Mouse (Mus musculus): ENCODE measurements at regions not wholly inside any gene's neighbourhood (a gene's known extent, or its start where the extent isn't known, plus 50 kb on each side); places are given as distances from the start of the nearest gene placed in this dataset.
"Not testable (repeated sequence)": the region's sequence is repeated elsewhere in the genome, so short reads cannot be mapped to it uniquely, and the experiment has no call there.

GRCm38 (mm10) chr13:5408226-5408804 is 453.0 kb upstream of the Klf6 start:
- Histone ChIP-seq H3K9ac (ENCODE audit: insufficient read depth, low read depth, low read length, poor library complexity, severe bottlenecking) (no peak overlapping the region), H3K27ac (ENCODE audit: insufficient read depth, low read depth, low read length, poor library complexity, severe bottlenecking) (no peak overlapping the region), H3K36me3 (ENCODE audit: control insufficient read depth, insufficient read depth, low read length, poor library complexity, severe bottlenecking) (no peaks in the 10 kb centered on the region), H3K4me3 (ENCODE audit: insufficient read depth in 1 of 2, low read depth in 1 of 2, low read length in 2 of 2, poor library complexity in 1 of 2, severe bottlenecking in 1 of 2) (no peak overlapping the region), H3K9me3 (ENCODE audit: control insufficient read depth, insufficient read depth, low read depth, low read length) (no peaks in the 10 kb centered on the region), H3K4me1 (ENCODE audit: control insufficient read depth in 2 of 2, insufficient read depth in 2 of 2, low read length in 2 of 2, poor library complexity in 1 of 2) (no peaks in the 10 kb centered on the region)
- in situ Hi-C loops (cut with MboI; ENCODE audit: low sequenced_read_pairs in 2 of 2, unreplicated experiment in 2 of 2): no loop called here
- DNase-seq (ENCODE audit: low read depth, low spot score): no peak
- TF ChIP-seq MAFK (IDR thresholded peaks at IDR 0.05; ENCODE audit: insufficient read depth, low read depth, low read length) (no peak), HCFC1 (IDR thresholded peaks at IDR 0.05; ENCODE audit: borderline replicate concordance, insufficient read depth, low read length) (no peak), ZNF384 (IDR thresholded peaks at IDR 0.05; ENCODE audit: low read depth, low read length) (no peak), ZC3H11A (IDR thresholded peaks at IDR 0.05; ENCODE audit: borderline replicate concordance, low read depth, low read length) (no peak), CHD2 (IDR thresholded peaks at IDR 0.05; ENCODE audit: low read depth, low read length) (no peak)

- no peaks in the 10 kb centered on the region for H3K9me3 ChIP-seq (ENCODE audit: control insufficient read depth, insufficient read depth, low read depth, low read length)
- H3K27ac ChIP-seq (ENCODE audit: insufficient read depth, low read depth, low read length, poor library complexity, severe bottlenecking): no peak overlapping the region
- H3K36me3 ChIP-seq (ENCODE audit: control insufficient read depth, insufficient read depth, low read length, poor library complexity, severe bottlenecking): no peaks in the 10 kb centered on the region
- H3K4me3 ChIP-seq (ENCODE audit: insufficient read depth in 1 of 2, low read depth in 1 of 2, low read length in 2 of 2, poor library complexity in 1 of 2, severe bottlenecking in 1 of 2): no peak overlapping the region
- no peak overlapping the region for H3K9ac ChIP-seq (ENCODE audit: insufficient read depth, low read depth, low read length, poor library complexity, severe bottlenecking)
- in situ Hi-C loops (cut with MboI; ENCODE audit: low sequenced_read_pairs in 2 of 2, unreplicated experiment in 2 of 2): no loop called here
- TF ChIP-seq CHD2 (IDR thresholded peaks at IDR 0.05; ENCODE audit: low read depth, low read length): no peak
- TF ChIP-seq ZC3H11A (IDR thresholded peaks at IDR 0.05; ENCODE audit: borderline replicate concordance, low read depth, low read length): no peak
- TF ChIP-seq HCFC1 (IDR thresholded peaks at IDR 0.05; ENCODE audit: borderline replicate concordance, insufficient read depth, low read length): no peak
- no peak for TF ChIP-seq ZNF384 (IDR thresholded peaks at IDR 0.05; ENCODE audit: low read depth, low read length)
- TF ChIP-seq MAFK (IDR thresholded peaks at IDR 0.05; ENCODE audit: insufficient read depth, low read depth, low read length): no peak
- DNase-seq (ENCODE audit: low read depth, low spot score): no peak
- H3K4me1 ChIP-seq (ENCODE audit: control insufficient read depth in 2 of 2, insufficient read depth in 2 of 2, low read length in 2 of 2, poor library complexity in 1 of 2): no peaks in the 10 kb centered on the region
Measured at GRCm38 (mm10) chr13:5412052-5412451, 449.2 kb upstream of the Klf6 start.

- H3K27ac ChIP-seq (ENCODE audit: insufficient read depth, low read depth, low read length, poor library complexity, severe bottlenecking); in situ Hi-C loops (cut with MboI; ENCODE audit: low sequenced_read_pairs in 2 of 2, unreplicated experiment in 2 of 2); H3K4me1 ChIP-seq (ENCODE audit: control insufficient read depth in 2 of 2, insufficient read depth in 2 of 2, low read length in 2 of 2, poor library complexity in 1 of 2); H3K9ac ChIP-seq (ENCODE audit: insufficient read depth, low read depth, low read length, poor library complexity, severe bottlenecking); H3K36me3 ChIP-seq (ENCODE audit: control insufficient read depth, insufficient read depth, low read length, poor library complexity, severe bottlenecking); DNase-seq (ENCODE audit: low read depth, low spot score); H3K4me3 ChIP-seq (ENCODE audit: insufficient read depth in 1 of 2, low read depth in 1 of 2, low read length in 2 of 2, poor library complexity in 1 of 2, severe bottlenecking in 1 of 2); H3K9me3 ChIP-seq (ENCODE audit: control insufficient read depth, insufficient read depth, low read depth, low read length): not testable (repeated sequence)
Measured at GRCm38 (mm10) chr13:5413009-5413408, 448.3 kb upstream of the Klf6 start.

- no peaks in the 10 kb centered on the region for H3K36me3 ChIP-seq (ENCODE audit: control insufficient read depth, insufficient read depth, low read length, poor library complexity, severe bottlenecking)
- in situ Hi-C loops (cut with MboI; ENCODE audit: low sequenced_read_pairs in 2 of 2, unreplicated experiment in 2 of 2): no loop called here
- H3K9me3 ChIP-seq (ENCODE audit: control insufficient read depth, insufficient read depth, low read depth, low read length): no peaks in the 10 kb centered on the region
- H3K4me1 ChIP-seq (ENCODE audit: control insufficient read depth in 2 of 2, insufficient read depth in 2 of 2, low read length in 2 of 2, poor library complexity in 1 of 2): no peaks in the 10 kb centered on the region
- H3K27ac ChIP-seq (ENCODE audit: insufficient read depth, low read depth, low read length, poor library complexity, severe bottlenecking): no peak overlapping the region
- DNase-seq (ENCODE audit: low read depth, low spot score): no peak
- H3K4me3 ChIP-seq (ENCODE audit: insufficient read depth in 1 of 2, low read depth in 1 of 2, low read length in 2 of 2, poor library complexity in 1 of 2, severe bottlenecking in 1 of 2): no peak overlapping the region
- TF ChIP-seq ZC3H11A (IDR thresholded peaks at IDR 0.05; ENCODE audit: borderline replicate concordance, low read depth, low read length) (no peak), MAFK (IDR thresholded peaks at IDR 0.05; ENCODE audit: insufficient read depth, low read depth, low read length) (no peak), HCFC1 (IDR thresholded peaks at IDR 0.05; ENCODE audit: borderline replicate concordance, insufficient read depth, low read length) (no peak), ZNF384 (IDR thresholded peaks at IDR 0.05; ENCODE audit: low read depth, low read length) (no peak), CHD2 (IDR thresholded peaks at IDR 0.05; ENCODE audit: low read depth, low read length) (no peak)
- H3K9ac ChIP-seq (ENCODE audit: insufficient read depth, low read depth, low read length, poor library complexity, severe bottlenecking): no peak overlapping the region
Measured at GRCm38 (mm10) chr13:5424110-5424509, 437.2 kb upstream of the Klf6 start.

All from ES-E14 (cell line).